Mouse (Mus musculus) mature B cell (primary cell): ENCODE results near the gene Nkap.
"Not testable (repeated sequence)": the region's sequence is repeated elsewhere in the genome, so short reads cannot be mapped to it uniquely, and the experiment has no call there.

Experiments used
- in situ Hi-C: fragments of 300-500 bp; cut with MboI; formaldehyde crosslinking; loops from 2 replicates; pipeline ENCODE4 v1.14.3; 2019

The Nkap gene

GRCm38 (mm10) chrX:37161169-37161568 lies 34.6 kb downstream of the Nkap start:
- in situ Hi-C loops: no loop called here

GRCm38 (mm10) chrX:37163115-37163514 lies 36.5 kb downstream of the Nkap start:
- in situ Hi-C loops: no loop called here

GRCm38 (mm10) chrX:37167085-37167484 lies 40.5 kb downstream of the Nkap start:
- in situ Hi-C loops: no loop called here

- in situ Hi-C loops: no loop called here
Measured at GRCm38 (mm10) chrX:37168742-37169141, 42.1 kb downstream of the Nkap start, which contains the start of gene Akap14. TSS of gene Akap14 (minus strand) at chrX:37168842.

- in situ Hi-C loops: not testable (repeated sequence)
Measured at GRCm38 (mm10) chrX:37184401-37184800, 57.8 kb downstream of the Nkap start.

- in situ Hi-C loops: no loop called here
Measured at GRCm38 (mm10) chrX:37190755-37191104, 64.1 kb downstream of the Nkap start.

GRCm38 (mm10) chrX:37191105-37191743 lies 64.6 kb downstream of the Nkap start, which contains the start of the genes Ndufa1 and Rnf113a1:
TSS of gene Ndufa1 (minus strand) at chrX:37191163.
TSS of gene Rnf113a1 (plus strand) at chrX:37191245.
- in situ Hi-C loops: no loop called here

- in situ Hi-C loops: no loop called here
Measured at GRCm38 (mm10) chrX:37191744-37192379, 65.3 kb downstream of the Nkap start.

GRCm38 (mm10) chrX:37198676-37199075 lies 72.1 kb downstream of the Nkap start:
- in situ Hi-C loops: no loop called here
